Mouse (Mus musculus): Measurements from ENCODE around the gene Foxa1. TPM values are rescaled to one million over a fixed set of nuclear protein-coding genes. Genes with fewer than 3 reads are reported as not detected.

Foxa1 gene
- polyA plus RNA-seq, 1 experiment, result 0.08 TPM

GRCm38 (mm10) chr12:57541118-57541517 is 5.6 kb downstream of the Foxa1 start:
- no peak for DNase-seq (ENCODE audit: low read depth)

- DNase-seq (ENCODE audit: low read depth), result no peak
Observed at GRCm38 (mm10) chr12:57539551-57539985, 7.1 kb downstream of the Foxa1 start.

- DNase-seq (ENCODE audit: low read depth), result no peak
Observed at GRCm38 (mm10) chr12:57538588-57539550, 7.8 kb downstream of the Foxa1 start.

- no peak for DNase-seq (ENCODE audit: low read depth)
Observed at GRCm38 (mm10) chr12:57537791-57538587, 8.7 kb downstream of the Foxa1 start.

- no peak for DNase-seq (ENCODE audit: low read depth)
Observed at GRCm38 (mm10) chr12:57536909-57537670, 9.6 kb downstream of the Foxa1 start.

GRCm38 (mm10) chr12:57536056-57536908 is 10.4 kb downstream of the Foxa1 start:
- no peak for DNase-seq (ENCODE audit: low read depth)

GRCm38 (mm10) chr12:57534879-57535611 is 11.7 kb downstream of the Foxa1 start:
- no peak for DNase-seq (ENCODE audit: low read depth)

GRCm38 (mm10) chr12:57534517-57534878 is 12.2 kb downstream of the Foxa1 start:
- no peak for DNase-seq (ENCODE audit: low read depth)

- no peak for DNase-seq (ENCODE audit: low read depth)
Observed at GRCm38 (mm10) chr12:57530474-57530873, 16.2 kb downstream of the Foxa1 start.

- DNase-seq (ENCODE audit: low read depth), result no peak
Observed at GRCm38 (mm10) chr12:57528335-57528734, 18.4 kb downstream of the Foxa1 start.

- DNase-seq (ENCODE audit: low read depth), result no peak
Observed at GRCm38 (mm10) chr12:57515702-57516377, 30.9 kb downstream of the Foxa1 start.

GRCm38 (mm10) chr12:57514552-57514951 is 32.2 kb downstream of the Foxa1 start:
- DNase-seq (ENCODE audit: low read depth), result no peak

- no peak for DNase-seq (ENCODE audit: low read depth)
Observed at GRCm38 (mm10) chr12:57511560-57511959, 35.2 kb downstream of the Foxa1 start.

- no peak for DNase-seq (ENCODE audit: low read depth)
Observed at GRCm38 (mm10) chr12:57511127-57511526, 35.6 kb downstream of the Foxa1 start.

GRCm38 (mm10) chr12:57509726-57510125 is 37.0 kb downstream of the Foxa1 start:
- no peak for DNase-seq (ENCODE audit: low read depth)

GRCm38 (mm10) chr12:57508938-57509337 is 37.8 kb downstream of the Foxa1 start:
- DNase-seq (ENCODE audit: low read depth), result no peak

- no peak for DNase-seq (ENCODE audit: low read depth)
Observed at GRCm38 (mm10) chr12:57505329-57505728, 41.4 kb downstream of the Foxa1 start.

GRCm38 (mm10) chr12:57500246-57500645 is 46.5 kb downstream of the Foxa1 start:
- DNase-seq (ENCODE audit: low read depth), result no peak

GRCm38 (mm10) chr12:57496347-57497119 is 50.2 kb downstream of the Foxa1 start:
- DNase-seq (ENCODE audit: low read depth), result no peak

Measured in gonadal fat pad, adult 2 months (tissue).